Mouse (Mus musculus) neutrophil, adult 65 days (primary cell): ENCODE results near the gene Ptchd1. TPM values are rescaled to one million over a fixed set of nuclear protein-coding genes. Genes with fewer than 3 reads are reported as not detected.

Experiments used
- total RNA-seq: library from RNA; stranded (reverse); gene quantifications from 2 replicates; pipeline ENCODE4 v1.2.4, GENCODE M21; 2023

The Ptchd1 gene
- total RNA-seq: not detected in 2 replicates

GRCm38 (mm10) chrX:155623701-155624281, at the start of gene Ptchd1:
Gene Ptchd1 (minus strand): TSS chrX:155623814.

GRCm38 (mm10) chrX:155624341-155624841, 777 bp upstream of the Ptchd1 start, which contains the start of gene Gm15155:
Gene Gm15155 (plus strand): TSS chrX:155624741.

Other genes starting within 250 kb of the Ptchd1 start
- not detected in 2 replicates for gene Gm15155, start 927 bp upstream of the Ptchd1 start, total RNA-seq